In the genomic region with DNA sequence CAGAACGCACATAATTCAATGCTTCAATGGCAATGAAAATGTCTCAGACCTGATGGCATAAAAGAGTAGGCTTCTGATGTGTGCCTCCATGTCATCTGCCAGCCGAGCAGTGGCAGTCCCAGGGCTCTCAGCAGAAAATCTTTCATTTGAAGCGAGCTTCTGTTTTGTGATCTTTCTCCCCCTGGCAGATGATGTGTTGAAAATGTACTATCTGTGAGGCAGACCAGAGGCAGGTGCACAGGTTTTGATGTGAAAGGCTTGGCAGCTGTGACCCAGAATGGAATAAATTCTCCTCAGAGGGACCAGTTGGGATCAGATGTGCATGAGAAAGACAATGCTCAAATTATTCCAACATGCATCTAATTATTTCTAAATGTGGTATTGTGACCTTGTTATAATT, we compare ENCODE assay signal across 25 mouse cellular contexts.
DNase-seq lines count a peak whose midpoint lies in the region; ATAC-seq and TF ChIP-seq lines count a peak whose summit lies in the region.
"Had no signal": no experiment of that assay in that cellular context is flagged by ENCODE, and none has a peak within 500 bp of the region (broad histone marks: within the 10 kb centered on the region; RNA-seq: fewer than 3 reads in every experiment).

No protein-coding gene starts in this region.

- no peaks in the 10 kb centered on the region for H3K9me3 ChIP-seq in forebrain, embryonic 12.5 days
- H3K9me3 ChIP-seq in forebrain, embryonic 15.5 days: 0 out of 2 replicates have a peak, but pooled peaks cover 3% of the 10 kb centered on the region
- peaks cover 7% of the 10 kb centered on the region; the same call in 1 of the 2 replicates for H3K9me3 ChIP-seq in hindbrain, postnatal 0 days (ENCODE audit: low read length)
- H3K9me3 ChIP-seq in neural tube, embryonic 13.5 days: peaks cover 8% of the 10 kb centered on the region

- 0 out of 2 replicates have a peak, but pooled peaks have one; percentile 39 for ATAC-seq in forebrain, embryonic 12.5 days (ENCODE audit: low FRiP score)
- ATAC-seq in forebrain, embryonic 15.5 days (replicated peaks): no peak
- no peak for ATAC-seq in hindbrain, postnatal 0 days
- ATAC-seq in neural tube, embryonic 13.5 days (ENCODE audit: low read depth): peak; percentile 23; the same call in 1 of the 2 replicates
- ATAC-seq: activated CD4-positive, CD25-positive, alpha-beta regulatory T cell, adult 4 months; CD4-positive, CD25-positive, alpha-beta regulatory T cell, adult 4 months; inflammation-experienced regulatory T-cells, adult 6 months; Patski had no signal

- TF ChIP-seq CTCF in hindbrain, postnatal 0 days (IDR thresholded peaks at IDR 0.05; ENCODE audit: low read depth): no peak

- H3K4me2 ChIP-seq in forebrain, embryonic 12.5 days: no peak overlapping the region
- no peak overlapping the region for H3K4me2 ChIP-seq in forebrain, embryonic 15.5 days (replicated peaks)
- H3K4me2 ChIP-seq in hindbrain, postnatal 0 days (ENCODE audit: low read depth, low read length): no peak overlapping the region
- no peak overlapping the region for H3K4me2 ChIP-seq in neural tube, embryonic 13.5 days
- H3K4me2 ChIP-seq: heart, embryonic 13.5 days had no signal

- WGBS in forebrain, embryonic 12.5 days: 67% methylated on average over 3 of the region's 3 CpGs
- WGBS in forebrain, embryonic 15.5 days: 63% methylated on average over 3 of the region's 3 CpGs
- 52% methylated on average over 3 of the region's 3 CpGs for WGBS in hindbrain, postnatal 0 days
- WGBS in neural tube, embryonic 13.5 days: 60% methylated on average over 3 of the region's 3 CpGs

- H3K4me1 ChIP-seq in forebrain, embryonic 12.5 days: no peaks in the 10 kb centered on the region
- H3K4me1 ChIP-seq in forebrain, embryonic 15.5 days: no peaks in the 10 kb centered on the region
- no peaks in the 10 kb centered on the region for H3K4me1 ChIP-seq in hindbrain, postnatal 0 days (ENCODE audit: insufficient read depth, low read length)
- no peaks in the 10 kb centered on the region for H3K4me1 ChIP-seq in neural tube, embryonic 13.5 days (replicated peaks)
- H3K4me1 ChIP-seq: heart, embryonic 13.5 days had no signal

- no peak overlapping the region for H3K4me3 ChIP-seq in forebrain, embryonic 12.5 days (replicated peaks)
- no peak overlapping the region for H3K4me3 ChIP-seq in forebrain, embryonic 15.5 days
- H3K4me3 ChIP-seq in hindbrain, postnatal 0 days (ENCODE audit: low read length): no peak overlapping the region
- no peak overlapping the region for H3K4me3 ChIP-seq in neural tube, embryonic 13.5 days
- H3K4me3 ChIP-seq: heart, embryonic 13.5 days; left cerebral cortex, adult 2 months had no signal

- H3K27me3 ChIP-seq in forebrain, embryonic 12.5 days: no peaks in the 10 kb centered on the region
- no peaks in the 10 kb centered on the region for H3K27me3 ChIP-seq in forebrain, embryonic 15.5 days
- no peaks in the 10 kb centered on the region for H3K27me3 ChIP-seq in hindbrain, postnatal 0 days (ENCODE audit: insufficient read depth, low read length)
- H3K27me3 ChIP-seq in neural tube, embryonic 13.5 days: no peaks in the 10 kb centered on the region
- H3K27me3 ChIP-seq: heart, embryonic 13.5 days; Patski had no signal

- H3K36me3 ChIP-seq in forebrain, embryonic 12.5 days (replicated peaks): no peaks in the 10 kb centered on the region
- no peaks in the 10 kb centered on the region for H3K36me3 ChIP-seq in forebrain, embryonic 15.5 days
- no peaks in the 10 kb centered on the region for H3K36me3 ChIP-seq in hindbrain, postnatal 0 days (ENCODE audit: insufficient read depth, low read length)
- no peaks in the 10 kb centered on the region for H3K36me3 ChIP-seq in neural tube, embryonic 13.5 days
- H3K36me3 ChIP-seq: heart, embryonic 13.5 days had no signal

- peak; percentile 6 for DNase-seq in brain, adult 2 months (ENCODE audit: low read depth, low spot score)
- DNase-seq in hindbrain, postnatal 0 days (ENCODE audit: low spot score): peak; percentile 13
- DNase-seq in T-cell, adult 2 months (ENCODE audit: low spot score): no peak
- DNase-seq in testis, postnatal 14 days (ENCODE audit: low spot score): no peak
- no peak for DNase-seq in frontal cortex, postnatal 14 days (ENCODE audit: low spot score in 2 of 2)
- DNase-seq: adrenal gland, postnatal 25 days; cerebellum, adult 2 months; heart, adult 11 months; kidney, adult 2 months; kidney, postnatal 25 days; left cerebral cortex, postnatal 4 days; liver; lung, postnatal 10 days; spleen, adult 18-20 months; thymus, adult 18-20 months; thymus, postnatal 4 days had no signal

- H3K27ac ChIP-seq in forebrain, embryonic 12.5 days: no peak overlapping the region
- H3K27ac ChIP-seq in forebrain, embryonic 15.5 days (replicated peaks): no peak overlapping the region
- H3K27ac ChIP-seq in hindbrain, postnatal 0 days: no peak overlapping the region
- H3K27ac ChIP-seq in neural tube, embryonic 13.5 days (replicated peaks): no peak overlapping the region
- H3K27ac ChIP-seq: heart, embryonic 13.5 days; left cerebral cortex, adult 2 months had no signal

- H3K9ac ChIP-seq in forebrain, embryonic 12.5 days: no peak overlapping the region
- H3K9ac ChIP-seq in forebrain, embryonic 15.5 days (replicated peaks): no peak overlapping the region
- no peak overlapping the region for H3K9ac ChIP-seq in hindbrain, postnatal 0 days (replicated peaks; ENCODE audit: low read length)
- no peak overlapping the region for H3K9ac ChIP-seq in neural tube, embryonic 13.5 days
- H3K9ac ChIP-seq: heart, embryonic 13.5 days had no signal

Comparison
In these comparisons a context has a peak if more than half of its experiments do, and no peak if none do; other contexts are left out.
1. ATAC-seq: peak in forebrain, embryonic 12.5 days (single experiment) and neural tube, embryonic 13.5 days (single experiment); none in forebrain, embryonic 15.5 days (single experiment) and hindbrain, postnatal 0 days (single experiment).
2. DNase-seq: peak in brain, adult 2 months (single experiment) and hindbrain, postnatal 0 days (single experiment); none in T-cell, adult 2 months (single experiment), testis, postnatal 14 days (single experiment) and frontal cortex, postnatal 14 days (0 of 2).